Mouse (Mus musculus): ENCODE measurements at regions not wholly inside any gene's neighbourhood (a gene's known extent, or its start where the extent isn't known, plus 50 kb on each side); places are given as distances from the start of the nearest gene placed in this dataset.
"Not testable (repeated sequence)": the region's sequence is repeated elsewhere in the genome, so short reads cannot be mapped to it uniquely, and the experiment has no call there.

DNA sequence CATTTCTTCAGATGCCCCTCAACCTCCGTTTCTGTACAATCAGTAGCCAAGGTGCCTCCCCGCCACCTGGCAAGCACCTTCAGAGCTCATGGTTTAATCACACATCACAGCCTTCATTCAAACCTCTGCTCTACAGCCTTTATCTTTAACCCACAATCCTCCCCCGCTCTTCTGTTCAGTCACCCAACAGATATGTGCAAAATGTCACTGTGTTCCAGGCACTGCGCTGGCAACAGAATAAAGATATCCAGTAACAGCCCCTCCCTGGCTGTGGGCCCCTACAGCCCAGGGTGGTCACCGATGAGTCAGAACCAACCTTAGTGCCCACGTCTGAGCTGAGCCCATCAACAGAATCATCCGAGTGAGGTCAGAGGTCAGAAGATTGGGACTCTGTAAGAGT is 54.3 kb upstream of the Ddr1 start:
- Histone ChIP-seq H3K4me2 (ENCODE audit: low read depth, low read length) (no peak overlapping the region), H3K27ac (replicated peaks; ENCODE audit: low read depth, low read length) (no peak overlapping the region), H3K9me3 (replicated peaks; ENCODE audit: control insufficient read depth, low read length) (no peaks in the 10 kb centered on the region), H3K4me1 (ENCODE audit: control insufficient read depth, insufficient read depth, low read length) (no peaks in the 10 kb centered on the region), H3K36me3 (replicated peaks; ENCODE audit: control insufficient read depth, insufficient read depth, low read depth, low read length) (no peaks in the 10 kb centered on the region), H3K27me3 (ENCODE audit: control insufficient read depth, insufficient read depth, low read length) (no peaks in the 10 kb centered on the region), H3K4me3 (ENCODE audit: low read depth, low read length) (no peak overlapping the region), H3K9ac (replicated peaks; ENCODE audit: low read length) (no peak overlapping the region)
- DNase-seq (ENCODE audit: low spot score) (no peak), ATAC-seq (replicated peaks; ENCODE audit: insufficient number of reproducible peaks, low FRiP score, low TSS enrichment, low read depth) (no peak)
- 86% methylated on average over 7 of the region's 7 CpGs for WGBS

DNA sequence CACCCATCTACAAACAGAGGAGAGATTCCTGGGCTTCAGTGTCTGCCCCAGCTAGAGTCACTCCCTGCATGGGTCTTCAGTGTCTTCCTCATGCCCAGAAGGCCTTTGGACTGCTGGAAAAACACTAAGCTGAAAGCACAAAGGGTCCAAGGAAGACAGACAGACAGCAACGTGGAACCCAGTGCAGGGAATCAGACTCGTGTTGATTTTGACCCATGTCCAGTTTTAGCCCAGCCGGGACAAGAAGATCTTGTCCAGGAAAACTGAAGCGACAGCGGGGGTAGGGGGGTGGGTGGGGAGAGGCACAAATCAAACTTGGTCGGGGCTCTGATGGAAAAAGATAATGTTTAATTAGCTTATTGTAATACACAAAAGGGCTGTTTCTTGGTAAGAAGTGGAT is 55.3 kb upstream of the Ddr1 start:
- DNase-seq (ENCODE audit: low spot score) (no peak), ATAC-seq (replicated peaks; ENCODE audit: insufficient number of reproducible peaks, low FRiP score, low TSS enrichment, low read depth) (no peak)
- H3K27me3 ChIP-seq (ENCODE audit: control insufficient read depth, insufficient read depth, low read length), result no peaks in the 10 kb centered on the region
- H3K4me1 ChIP-seq (ENCODE audit: control insufficient read depth, insufficient read depth, low read length), result no peaks in the 10 kb centered on the region
- WGBS, result 78% methylated on average over 6 of the region's 6 CpGs
- H3K9me3 ChIP-seq (replicated peaks; ENCODE audit: control insufficient read depth, low read length), result no peaks in the 10 kb centered on the region
- H3K9ac ChIP-seq (replicated peaks; ENCODE audit: low read length), result no peak overlapping the region
- no peak overlapping the region for H3K4me2 ChIP-seq (ENCODE audit: low read depth, low read length)
- no peaks in the 10 kb centered on the region for H3K36me3 ChIP-seq (replicated peaks; ENCODE audit: control insufficient read depth, insufficient read depth, low read depth, low read length)
- no peak overlapping the region for H3K4me3 ChIP-seq (ENCODE audit: low read depth, low read length)
- H3K27ac ChIP-seq (replicated peaks; ENCODE audit: low read depth, low read length), result no peak overlapping the region

DNA sequence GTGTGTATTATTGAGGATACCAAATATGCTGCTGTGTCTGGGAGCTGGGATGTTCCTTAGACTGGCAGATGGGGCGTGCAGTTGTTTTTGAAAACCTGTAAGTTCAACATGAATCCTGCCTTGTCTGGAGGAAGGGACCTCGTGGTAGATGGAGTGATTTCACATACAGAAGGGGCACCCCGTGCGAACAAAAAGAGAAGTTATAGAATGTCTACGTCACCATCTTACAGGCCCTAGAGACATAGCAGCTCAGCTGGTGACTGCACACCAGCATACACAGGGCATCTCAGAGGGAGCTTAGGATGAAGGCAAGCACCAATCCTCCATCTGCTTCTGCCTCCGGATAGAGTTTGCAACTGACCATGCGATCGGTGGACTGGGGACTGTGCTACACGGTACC is 58.2 kb upstream of the Ddr1 start:
- DNase-seq (ENCODE audit: low spot score) (no peak), ATAC-seq (replicated peaks; ENCODE audit: insufficient number of reproducible peaks, low FRiP score, low TSS enrichment, low read depth) (no peak)
- Histone ChIP-seq H3K4me3 (ENCODE audit: low read depth, low read length) (no peak overlapping the region), H3K27ac (replicated peaks; ENCODE audit: low read depth, low read length) (no peak overlapping the region), H3K9me3 (replicated peaks; ENCODE audit: control insufficient read depth, low read length) (no peaks in the 10 kb centered on the region), H3K9ac (replicated peaks; ENCODE audit: low read length) (no peak overlapping the region), H3K4me1 (ENCODE audit: control insufficient read depth, insufficient read depth, low read length) (no peaks in the 10 kb centered on the region), H3K36me3 (replicated peaks; ENCODE audit: control insufficient read depth, insufficient read depth, low read depth, low read length) (no peaks in the 10 kb centered on the region), H3K27me3 (ENCODE audit: control insufficient read depth, insufficient read depth, low read length) (no peaks in the 10 kb centered on the region), H3K4me2 (ENCODE audit: low read depth, low read length) (no peak overlapping the region)
- 90% methylated on average over 9 of the region's 9 CpGs for WGBS

DNA sequence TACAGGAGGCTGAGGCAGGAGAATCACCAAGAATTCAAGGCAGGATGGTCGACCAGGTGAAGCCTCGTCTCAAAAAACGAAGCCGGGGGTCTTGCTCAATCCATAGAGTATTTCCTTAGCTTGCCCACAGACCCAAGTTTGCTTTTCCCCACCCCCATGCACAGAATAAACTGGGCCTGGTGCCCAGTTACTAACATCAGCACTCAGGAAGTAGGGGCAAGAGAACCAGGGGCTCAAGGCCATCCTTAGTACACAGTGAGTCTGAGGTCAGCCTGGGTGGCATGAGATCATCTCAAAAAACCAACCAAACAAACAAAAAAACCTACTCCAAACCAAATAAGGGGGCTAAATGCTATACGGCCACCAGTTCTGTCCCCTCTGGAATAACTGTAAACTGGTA is 58.4 kb upstream of the Ier3 start:
- Histone ChIP-seq H3K4me2 (ENCODE audit: low read depth, low read length) (no peak overlapping the region), H3K36me3 (replicated peaks; ENCODE audit: control insufficient read depth, insufficient read depth, low read depth, low read length) (no peaks in the 10 kb centered on the region), H3K27me3 (ENCODE audit: control insufficient read depth, insufficient read depth, low read length) (no peaks in the 10 kb centered on the region), H3K4me1 (ENCODE audit: control insufficient read depth, insufficient read depth, low read length) (no peaks in the 10 kb centered on the region), H3K27ac (replicated peaks; ENCODE audit: low read depth, low read length) (no peak overlapping the region), H3K9ac (replicated peaks; ENCODE audit: low read length) (no peak overlapping the region), H3K4me3 (ENCODE audit: low read depth, low read length) (no peak overlapping the region), H3K9me3 (replicated peaks; ENCODE audit: control insufficient read depth, low read length) (no peaks in the 10 kb centered on the region)
- 84% methylated on average over 5 of the region's 5 CpGs for WGBS
- no peak for ATAC-seq (replicated peaks; ENCODE audit: insufficient number of reproducible peaks, low FRiP score, low TSS enrichment, low read depth)
- no peak for DNase-seq (ENCODE audit: low spot score)

DNA sequence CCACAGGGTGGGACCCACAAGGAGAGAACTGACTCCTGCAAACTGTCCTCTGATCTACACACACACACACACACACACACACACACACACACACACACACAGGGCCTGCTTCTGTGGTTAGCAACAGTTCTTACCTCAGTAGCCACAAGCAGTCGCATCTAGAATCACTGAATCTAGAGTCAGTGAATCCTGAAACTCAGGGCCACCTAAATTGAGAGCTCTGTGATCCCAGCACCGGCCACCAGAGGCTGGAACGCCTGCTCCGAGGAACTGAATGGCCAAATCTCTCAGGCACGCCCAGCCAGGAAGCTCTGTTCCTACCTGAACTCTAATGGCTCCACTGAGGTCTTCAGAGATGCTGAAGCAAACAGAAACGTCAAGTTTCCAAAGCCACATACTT is 57.6 kb upstream of the Ier3 start:
- Histone ChIP-seq H3K4me2 (ENCODE audit: low read depth, low read length) (no peak overlapping the region), H3K27ac (replicated peaks; ENCODE audit: low read depth, low read length) (no peak overlapping the region), H3K27me3 (ENCODE audit: control insufficient read depth, insufficient read depth, low read length) (no peaks in the 10 kb centered on the region), H3K4me1 (ENCODE audit: control insufficient read depth, insufficient read depth, low read length) (no peaks in the 10 kb centered on the region), H3K9me3 (replicated peaks; ENCODE audit: control insufficient read depth, low read length) (no peaks in the 10 kb centered on the region), H3K4me3 (ENCODE audit: low read depth, low read length) (no peak overlapping the region), H3K9ac (replicated peaks; ENCODE audit: low read length) (no peak overlapping the region), H3K36me3 (replicated peaks; ENCODE audit: control insufficient read depth, insufficient read depth, low read depth, low read length) (no peaks in the 10 kb centered on the region)
- no peak for ATAC-seq (replicated peaks; ENCODE audit: insufficient number of reproducible peaks, low FRiP score, low TSS enrichment, low read depth)
- WGBS, result 19% methylated on average over 6 of the region's 6 CpGs
- DNase-seq (ENCODE audit: low spot score), result peak; percentile 10

DNA sequence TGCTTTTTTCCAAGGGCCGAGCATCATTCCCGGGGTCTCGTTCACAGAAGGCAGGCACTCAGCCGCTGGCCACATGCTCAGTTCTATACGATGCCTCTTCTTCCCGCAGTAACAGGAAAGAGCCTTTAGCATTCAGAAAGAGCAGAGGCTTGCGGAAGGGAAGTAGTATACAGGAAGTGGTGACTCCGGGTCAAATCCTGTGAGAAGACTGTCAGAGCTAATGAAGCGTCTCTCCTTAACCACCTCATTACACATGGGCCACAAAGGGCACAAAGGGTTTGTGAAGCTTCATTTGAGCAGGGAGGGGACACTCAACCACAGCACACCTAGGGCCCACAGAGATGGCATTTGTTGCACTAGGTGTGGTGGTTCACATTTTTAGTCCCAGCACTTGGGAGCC is 55.1 kb upstream of the Ier3 start:
- no peak for ATAC-seq (replicated peaks; ENCODE audit: insufficient number of reproducible peaks, low FRiP score, low TSS enrichment, low read depth)
- Histone ChIP-seq H3K27ac (replicated peaks; ENCODE audit: low read depth, low read length) (no peak overlapping the region), H3K9ac (replicated peaks; ENCODE audit: low read length) (no peak overlapping the region), H3K36me3 (replicated peaks; ENCODE audit: control insufficient read depth, insufficient read depth, low read depth, low read length) (no peaks in the 10 kb centered on the region), H3K4me2 (ENCODE audit: low read depth, low read length) (no peak overlapping the region), H3K27me3 (ENCODE audit: control insufficient read depth, insufficient read depth, low read length) (no peaks in the 10 kb centered on the region), H3K4me3 (ENCODE audit: low read depth, low read length) (no peak overlapping the region), H3K4me1 (ENCODE audit: control insufficient read depth, insufficient read depth, low read length) (no peaks in the 10 kb centered on the region), H3K9me3 (replicated peaks; ENCODE audit: control insufficient read depth, low read length) (no peaks in the 10 kb centered on the region)
- 81% methylated on average over 9 of the region's 9 CpGs for WGBS
- DNase-seq (ENCODE audit: low spot score), result no peak

DNA sequence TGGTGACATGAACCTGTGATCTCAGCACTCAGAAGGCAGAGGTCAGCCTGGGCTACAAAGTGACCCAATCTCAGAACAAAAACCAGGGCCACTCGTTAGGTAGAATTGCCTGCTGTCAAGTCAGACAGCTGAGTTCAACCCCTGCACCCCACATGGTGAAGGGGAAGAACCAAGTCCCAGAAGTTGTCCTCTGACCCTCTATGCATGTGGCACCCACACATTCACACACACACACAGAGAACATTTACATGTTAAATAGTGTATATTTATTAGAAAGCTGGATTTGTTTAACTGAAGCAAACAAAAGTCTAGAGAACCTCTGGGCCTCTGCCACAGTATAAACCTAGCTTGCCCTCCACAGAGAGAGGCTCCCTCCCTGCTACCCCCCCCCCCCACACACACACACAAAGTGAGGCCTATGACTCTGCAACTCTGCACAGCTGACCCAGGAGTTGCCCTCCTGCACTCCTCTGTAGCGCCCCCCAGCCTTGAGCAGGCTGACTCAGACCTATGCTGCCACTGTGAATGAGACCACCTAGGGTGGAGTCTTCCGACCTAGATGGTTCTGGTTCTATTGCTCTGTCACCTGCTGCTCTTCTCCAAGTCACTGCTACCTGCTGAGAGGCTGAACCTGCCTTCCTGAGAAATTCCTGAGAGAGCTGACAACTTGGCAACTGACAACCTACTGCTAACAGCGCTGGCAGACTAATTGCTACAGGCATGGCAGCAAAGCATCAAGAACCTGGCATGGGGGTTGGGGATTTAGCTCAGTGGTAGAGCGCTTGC is 52.1 kb upstream of the Ier3 start:
- Histone ChIP-seq H3K9me3 (replicated peaks; ENCODE audit: control insufficient read depth, low read length) (no peaks in the 10 kb centered on the region), H3K4me3 (ENCODE audit: low read depth, low read length) (no peak overlapping the region), H3K27ac (replicated peaks; ENCODE audit: low read depth, low read length) (no peak overlapping the region), H3K27me3 (ENCODE audit: control insufficient read depth, insufficient read depth, low read length) (no peaks in the 10 kb centered on the region), H3K4me1 (ENCODE audit: control insufficient read depth, insufficient read depth, low read length) (no peaks in the 10 kb centered on the region), H3K36me3 (replicated peaks; ENCODE audit: control insufficient read depth, insufficient read depth, low read depth, low read length) (no peaks in the 10 kb centered on the region), H3K4me2 (ENCODE audit: low read depth, low read length) (no peak overlapping the region), H3K9ac (replicated peaks; ENCODE audit: low read length) (no peak overlapping the region)
- 57% methylated on average over 5 of the region's 5 CpGs for WGBS
- DNase-seq (ENCODE audit: low spot score), result no peak
- no peak for ATAC-seq (replicated peaks; ENCODE audit: insufficient number of reproducible peaks, low FRiP score, low TSS enrichment, low read depth)

DNA sequence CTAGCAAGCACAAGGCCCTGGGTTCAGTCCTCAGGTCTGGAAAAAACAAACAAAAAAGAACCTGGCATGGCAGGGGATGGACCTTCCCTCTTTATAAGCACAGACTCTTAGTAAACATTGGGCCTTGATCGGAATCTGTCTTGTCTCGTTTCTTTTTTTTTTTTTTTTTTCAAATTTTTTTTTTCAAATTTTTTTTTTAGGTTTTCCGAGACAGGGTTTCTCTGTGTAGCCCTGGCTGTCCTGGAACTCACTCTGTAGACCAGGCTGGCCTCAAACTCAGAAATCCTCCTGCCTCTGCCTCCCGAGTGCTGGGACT is 51.6 kb upstream of the Ier3 start:
- ATAC-seq (replicated peaks; ENCODE audit: insufficient number of reproducible peaks, low FRiP score, low TSS enrichment, low read depth), result not testable (repeated sequence)
- 90% methylated on average over 4 of the region's 4 CpGs for WGBS

More for the DNA sequence above, 51.6 kb upstream of the Ier3 start:
- H3K9me3 ChIP-seq (replicated peaks; ENCODE audit: control insufficient read depth, low read length); H3K36me3 ChIP-seq (replicated peaks; ENCODE audit: control insufficient read depth, insufficient read depth, low read depth, low read length); H3K9ac ChIP-seq (replicated peaks; ENCODE audit: low read length); H3K4me2 ChIP-seq (ENCODE audit: low read depth, low read length); H3K27ac ChIP-seq (replicated peaks; ENCODE audit: low read depth, low read length); H3K4me3 ChIP-seq (ENCODE audit: low read depth, low read length); H3K4me1 ChIP-seq (ENCODE audit: control insufficient read depth, insufficient read depth, low read length); H3K27me3 ChIP-seq (ENCODE audit: control insufficient read depth, insufficient read depth, low read length); DNase-seq (ENCODE audit: low spot score): not testable (repeated sequence)
